10 mouse cellular contexts compared by ENCODE assay signal in the genomic region with DNA sequence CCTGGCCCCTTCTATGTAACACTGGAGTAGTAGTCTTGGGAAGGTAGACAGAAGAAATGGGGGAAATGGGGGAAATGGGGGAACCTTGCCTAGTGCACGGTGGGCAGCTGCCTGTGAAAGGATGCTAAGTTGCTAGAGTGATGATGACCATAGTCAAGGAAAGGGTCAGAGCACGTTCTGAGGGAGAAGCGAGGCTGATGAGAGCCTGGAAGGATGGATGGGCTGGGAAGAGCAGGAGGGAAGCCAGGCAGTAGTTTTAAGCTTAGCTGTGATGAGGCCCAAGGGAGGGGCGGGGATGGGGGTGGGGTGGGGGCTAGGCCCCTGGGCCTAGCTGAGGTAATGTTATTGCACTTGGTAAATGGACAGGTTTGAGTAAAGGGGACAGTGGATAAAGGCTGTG. TPM values are rescaled to one million over a fixed set of nuclear protein-coding genes. Genes with fewer than 3 reads are reported as not detected.
DNase-seq lines count a peak whose midpoint lies in the region; ATAC-seq and TF ChIP-seq lines count a peak whose summit lies in the region.
"Had no signal": no experiment of that assay in that cellular context is flagged by ENCODE, and none has a peak within 500 bp of the region (broad histone marks: within the 10 kb centered on the region; RNA-seq: fewer than 3 reads in every experiment).

No protein-coding gene starts in this region.

- H3K9ac ChIP-seq in kidney, embryonic 14.5 days (ENCODE audit: low read depth, low read length): no peak overlapping the region
- H3K9ac ChIP-seq in ES-Bruce4 (ENCODE audit: low read depth, poor library complexity, severe bottlenecking): peak overlapping the region; percentile 31; the same call in 1 of the 2 replicates
- H3K9ac ChIP-seq in limb, embryonic 14.5 days (ENCODE audit: low read depth, low read length, severe bottlenecking): no peak overlapping the region

- peaks cover 22% of the 10 kb centered on the region for H3K4me1 ChIP-seq in kidney, embryonic 14.5 days (ENCODE audit: control insufficient read depth, insufficient read depth, low read length)
- H3K4me1 ChIP-seq in ES-Bruce4 (ENCODE audit: control insufficient read depth, insufficient read depth, low read length): peaks cover 3% of the 10 kb centered on the region
- H3K4me1 ChIP-seq in embryonic facial prominence, embryonic 10.5 days: peaks cover 33% of the 10 kb centered on the region
- peaks cover 20% of the 10 kb centered on the region for H3K4me1 ChIP-seq in limb, embryonic 14.5 days (ENCODE audit: control insufficient read depth, insufficient read depth, low read length)

- H3K36me3 ChIP-seq in kidney, embryonic 14.5 days (ENCODE audit: control insufficient read depth, insufficient read depth, low read length): no peaks in the 10 kb centered on the region
- no peaks in the 10 kb centered on the region for H3K36me3 ChIP-seq in ES-Bruce4 (ENCODE audit: control insufficient read depth, insufficient read depth, low read length, poor library complexity, severe bottlenecking)
- H3K36me3 ChIP-seq in embryonic facial prominence, embryonic 10.5 days (replicated peaks): no peaks in the 10 kb centered on the region
- no peaks in the 10 kb centered on the region for H3K36me3 ChIP-seq in limb, embryonic 14.5 days (ENCODE audit: control insufficient read depth, insufficient read depth, low read length)

- no peak for DNase-seq in kidney, adult 9 months
- DNase-seq in embryonic facial prominence, embryonic 10.5 days (ENCODE audit: low spot score): no peak
- no peak for DNase-seq in limb, embryonic 14.5 days (ENCODE audit: low spot score)
- DNase-seq in cerebellum, postnatal 10 days: no peak
- no peak for DNase-seq in layer of hippocampus, adult 9-10 months (ENCODE audit: low spot score)
- DNase-seq: kidney, adult 11 months; left cerebral cortex, postnatal 4 days; right cerebral cortex, postnatal 4 days had no signal

- TF ChIP-seq CTCF in ES-Bruce4 (IDR thresholded peaks at IDR 0.05; ENCODE audit: low read depth, low read length): no peak

- WGBS in kidney, embryonic 14.5 days: 39% methylated on average over 4 of the region's 4 CpGs
- 48% methylated on average over 4 of the region's 4 CpGs for WGBS in embryonic facial prominence, embryonic 10.5 days
- WGBS in limb, embryonic 14.5 days: 50% methylated on average over 4 of the region's 4 CpGs

- no peak overlapping the region for H3K27ac ChIP-seq in kidney, embryonic 14.5 days (ENCODE audit: low read depth, low read length)
- no peak overlapping the region for H3K27ac ChIP-seq in ES-Bruce4 (ENCODE audit: insufficient read depth, low read length)
- H3K27ac ChIP-seq in embryonic facial prominence, embryonic 10.5 days (replicated peaks): no peak overlapping the region
- H3K27ac ChIP-seq in limb, embryonic 14.5 days (replicated peaks; ENCODE audit: low read depth, low read length): no peak overlapping the region

- peak overlapping the region; percentile 39 for H3K4me3 ChIP-seq in kidney, embryonic 14.5 days (ENCODE audit: low read length)
- no peak overlapping the region for H3K4me3 ChIP-seq in ES-Bruce4 (ENCODE audit: low read depth, low read length)
- H3K4me3 ChIP-seq in embryonic facial prominence, embryonic 10.5 days: peak overlapping the region; percentile 56
- peak overlapping the region; percentile 37 for H3K4me3 ChIP-seq in limb, embryonic 14.5 days (replicated peaks; ENCODE audit: low read length)

- no peak for TF ChIP-seq POLR2A in ES-Bruce4 (IDR thresholded peaks at IDR 0.05; ENCODE audit: insufficient read depth, low read length)
- TF ChIP-seq POLR2A in limb, embryonic 14.5 days (IDR thresholded peaks at IDR 0.05; ENCODE audit: borderline replicate concordance, extremely low read depth, insufficient read depth, insufficient read length): no peak

- no peak for TF ChIP-seq EP300 in ES-Bruce4 (IDR thresholded peaks at IDR 0.05; ENCODE audit: insufficient read depth, low read depth, low read length)

- H3K4me2 ChIP-seq in kidney, embryonic 14.5 days (replicated peaks; ENCODE audit: low read depth, low read length): peak overlapping the region; percentile 59
- peak overlapping the region; percentile 61; the same call in 1 of the 2 replicates for H3K4me2 ChIP-seq in limb, embryonic 14.5 days (replicated peaks; ENCODE audit: low read depth, low read length, severe bottlenecking)

- peaks cover 5% of the 10 kb centered on the region; the same call in 1 of the 2 replicates for H3K27me3 ChIP-seq in kidney, embryonic 14.5 days (ENCODE audit: control insufficient read depth, insufficient read depth, low read length)
- no peaks in the 10 kb centered on the region for H3K27me3 ChIP-seq in ES-Bruce4 (ENCODE audit: control insufficient read depth, insufficient read depth, low read length, poor library complexity, severe bottlenecking)
- H3K27me3 ChIP-seq in embryonic facial prominence, embryonic 10.5 days (replicated peaks; ENCODE audit: low read depth, poor library complexity, severe bottlenecking): peaks cover 68% of the 10 kb centered on the region
- H3K27me3 ChIP-seq in limb, embryonic 14.5 days (ENCODE audit: control insufficient read depth, insufficient read depth, low read length): peaks cover 28% of the 10 kb centered on the region

- no peaks in the 10 kb centered on the region for H3K9me3 ChIP-seq in kidney, embryonic 14.5 days (ENCODE audit: control insufficient read depth, low read length)
- H3K9me3 ChIP-seq in ES-Bruce4 (replicated peaks; ENCODE audit: control insufficient read depth, insufficient read depth, low read length, poor library complexity, severe bottlenecking): no peaks in the 10 kb centered on the region
- no peaks in the 10 kb centered on the region for H3K9me3 ChIP-seq in embryonic facial prominence, embryonic 10.5 days
- H3K9me3 ChIP-seq in limb, embryonic 14.5 days (ENCODE audit: control insufficient read depth, low read length): no peaks in the 10 kb centered on the region

- no peak for ATAC-seq in kidney, embryonic 14.5 days (ENCODE audit: low FRiP score, low TSS enrichment)
- ATAC-seq in limb, embryonic 14.5 days (ENCODE audit: low FRiP score, low read depth): no peak

RNA-seq across cellular contexts. Expression of gene Des, which starts 1.0 kb away (rescaled TPM):
- 41.5 and 51.6 TPM in 2 replicates for polyA plus RNA-seq in kidney, embryonic 14.5 days (2014; fragmentation: Nextera tagmentation; extraction: Ambion mirVana)
- 18.2 and 23.3 TPM in 2 replicates for polyA plus RNA-seq in ES-Bruce4 (2011; ENCODE audit: insufficient read depth, insufficient read length, low read depth, missing spikeins)
- 10.4 and 15.6 TPM in 2 replicates for polyA plus RNA-seq in embryonic facial prominence, embryonic 10.5 days (2016; fragmentation: Nextera tagmentation; extraction: Ambion mirVana)
- 50.7 and 53.7 TPM in 2 replicates for polyA plus RNA-seq in limb, embryonic 14.5 days (2012; rRNA removed)
- 59.0 and 78.6 TPM in 2 replicates for polyA plus RNA-seq in limb, embryonic 14.5 days (2014; fragmentation: Nextera tagmentation; extraction: Ambion mirVana)

RNA-seq across cellular contexts. Expression of gene Speg, which starts 14.0 kb away (rescaled TPM):
- 39.6 and 43.5 TPM in 2 replicates for polyA plus RNA-seq in kidney, embryonic 14.5 days (2014; fragmentation: Nextera tagmentation; extraction: Ambion mirVana)
- 18.0 and 19.8 TPM in 2 replicates for polyA plus RNA-seq in ES-Bruce4 (2011; ENCODE audit: insufficient read depth, insufficient read length, low read depth, missing spikeins)
- 30.2 and 30.6 TPM in 2 replicates for polyA plus RNA-seq in embryonic facial prominence, embryonic 10.5 days (2016; fragmentation: Nextera tagmentation; extraction: Ambion mirVana)
- polyA plus RNA-seq in limb, embryonic 14.5 days (2012; rRNA removed): 77.9 and 114 TPM in 2 replicates
- polyA plus RNA-seq in limb, embryonic 14.5 days (2014; fragmentation: Nextera tagmentation; extraction: Ambion mirVana): 15.3 and 21.8 TPM in 2 replicates

RNA-seq across cellular contexts. Expression of gene Dnpep, which starts 43.3 kb away (rescaled TPM):
- 146 and 150 TPM in 2 replicates for polyA plus RNA-seq in kidney, embryonic 14.5 days (2014; fragmentation: Nextera tagmentation; extraction: Ambion mirVana)
- polyA plus RNA-seq in ES-Bruce4 (2011; ENCODE audit: insufficient read depth, insufficient read length, low read depth, missing spikeins): 104 and 105 TPM in 2 replicates
- polyA plus RNA-seq in embryonic facial prominence, embryonic 10.5 days (2016; fragmentation: Nextera tagmentation; extraction: Ambion mirVana): 144 and 150 TPM in 2 replicates
- polyA plus RNA-seq in limb, embryonic 14.5 days (2012; rRNA removed): 126 and 142 TPM in 2 replicates
- 112 and 115 TPM in 2 replicates for polyA plus RNA-seq in limb, embryonic 14.5 days (2014; fragmentation: Nextera tagmentation; extraction: Ambion mirVana)
